Mouse (Mus musculus) right cerebral cortex, postnatal 10 days (tissue): ENCODE measurements at regions not wholly inside any gene's neighbourhood (a gene's known extent, or its start where the extent isn't known, plus 50 kb on each side); places are given as distances from the start of the nearest gene placed in this dataset.

Experiments used
- DNase-seq, 2 experiments: peaks; one replicate each; pipeline ENCODE4 v3.0.0; 2021; ENCODE audit warnings: low spot score in 2 of 2

DNA sequence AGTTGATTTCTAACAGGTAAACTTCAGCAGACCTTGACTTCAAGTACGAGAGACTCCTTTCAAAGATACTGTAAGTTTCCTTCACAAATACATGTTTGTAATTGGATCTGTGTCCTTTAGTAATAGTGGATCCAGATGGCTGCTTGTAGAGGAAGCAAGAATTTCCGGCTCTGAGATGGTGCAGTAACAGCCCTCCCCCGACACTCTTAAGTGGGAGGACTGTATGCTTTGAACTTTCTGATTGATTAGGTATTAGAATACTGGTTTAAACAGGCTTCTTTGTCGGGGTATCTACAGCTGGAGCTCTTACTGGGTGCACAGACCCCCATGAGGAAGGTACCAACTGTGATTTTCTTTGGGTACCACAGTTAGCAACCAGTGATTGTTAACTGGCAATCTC, 355.0 kb upstream of the Cblb start:
- no peak for DNase-seq

DNA sequence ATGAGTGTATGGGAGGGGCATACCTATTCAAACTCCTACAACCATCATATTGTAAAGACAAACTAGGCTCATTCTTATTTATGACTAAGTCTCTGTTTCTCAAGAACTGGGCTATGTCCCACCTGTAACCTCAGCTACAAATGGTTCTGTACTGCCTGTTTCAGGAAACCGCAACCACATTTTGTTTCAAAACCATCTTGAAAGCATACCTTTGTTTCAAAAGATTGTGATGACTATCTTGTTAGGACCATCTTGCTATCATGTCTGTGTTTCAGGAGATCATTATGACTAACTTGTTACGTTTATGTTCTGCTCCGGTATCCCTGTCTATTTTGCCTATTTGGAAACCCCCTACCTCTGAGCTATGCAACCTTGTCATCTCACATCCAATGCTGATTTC, 340.2 kb upstream of the Cblb start:
- DNase-seq: no peak

GRCm38 (mm10) chr16:51705026-51705425, 326.0 kb upstream of the Cblb start:
- no peak for DNase-seq

GRCm38 (mm10) chr16:51718695-51719094, 312.3 kb upstream of the Cblb start:
- DNase-seq: no peak

GRCm38 (mm10) chr16:51719637-51720036, 311.4 kb upstream of the Cblb start:
- no peak for DNase-seq

- no peak for DNase-seq
Observed at GRCm38 (mm10) chr16:51722682-51723081, 308.3 kb upstream of the Cblb start.

- no peak for DNase-seq
Observed at GRCm38 (mm10) chr16:51741875-51742274, 289.1 kb upstream of the Cblb start.

DNA sequence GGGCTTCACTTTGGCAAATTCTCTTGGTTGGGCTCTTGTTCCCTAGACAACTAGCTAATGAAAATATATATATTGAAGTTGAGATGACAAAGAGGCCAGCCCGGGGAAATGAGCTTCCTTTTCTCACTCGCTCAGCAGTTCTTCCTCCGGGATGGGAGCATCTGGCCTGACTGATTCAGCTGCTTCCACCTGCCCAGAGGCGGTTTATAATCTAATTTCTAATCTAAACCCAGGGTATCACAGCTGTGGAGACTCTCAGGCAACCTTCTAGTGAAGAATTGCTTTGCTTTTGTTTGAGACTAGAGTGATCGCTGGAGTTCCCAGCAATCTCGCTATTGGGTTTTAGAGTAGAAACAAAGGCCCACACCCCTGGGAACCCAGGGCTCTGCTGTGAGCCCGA, 279.1 kb upstream of the Cblb start:
- no peak for DNase-seq

DNA sequence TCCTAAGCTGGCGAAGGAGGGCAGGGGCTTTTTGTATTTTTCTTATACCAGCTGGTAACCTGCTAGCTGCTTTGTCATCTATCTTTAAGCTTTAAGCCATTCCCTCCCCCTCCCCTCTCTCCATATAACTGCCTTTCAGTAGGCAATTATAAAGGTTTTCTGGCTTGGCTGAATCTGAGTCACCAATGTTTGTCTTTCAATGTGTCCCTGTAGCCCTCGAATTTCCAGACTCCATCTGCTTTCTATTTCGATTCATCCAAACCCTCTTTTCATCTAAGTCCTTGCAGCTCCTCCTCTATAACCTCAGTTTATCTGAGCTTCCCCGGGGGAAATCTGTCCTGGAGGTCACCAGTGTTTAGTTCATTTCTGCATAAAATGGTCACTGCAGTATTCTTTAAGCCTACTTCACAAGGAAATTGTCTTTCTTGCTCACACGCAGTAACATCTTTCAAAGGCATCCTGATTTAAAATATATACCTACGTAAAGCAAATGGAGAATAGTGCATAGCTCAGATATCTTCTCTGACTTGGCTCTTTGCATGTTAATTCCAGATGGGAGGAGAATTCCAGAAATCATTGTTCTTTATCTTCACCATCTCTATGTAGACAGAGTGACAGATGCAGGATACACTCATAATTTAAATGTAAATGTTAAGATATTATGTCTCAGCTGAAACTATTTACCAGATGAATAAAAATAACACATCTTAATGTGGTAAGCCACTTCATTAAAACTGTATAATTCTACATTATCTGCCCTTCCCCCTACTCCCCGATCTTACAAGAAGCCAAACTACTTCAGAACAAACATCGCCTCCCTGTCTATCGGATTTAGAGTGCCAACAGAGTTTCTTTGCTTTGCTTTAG, 272.4 kb upstream of the Cblb start:
- DNase-seq: no peak

- DNase-seq: peak in 1 of 2 experiments; percentile 28
Observed at GRCm38 (mm10) chr16:51759228-51759647, 271.8 kb upstream of the Cblb start.

- DNase-seq: no peak
Observed at GRCm38 (mm10) chr16:51767556-51767955, 263.5 kb upstream of the Cblb start.

DNA sequence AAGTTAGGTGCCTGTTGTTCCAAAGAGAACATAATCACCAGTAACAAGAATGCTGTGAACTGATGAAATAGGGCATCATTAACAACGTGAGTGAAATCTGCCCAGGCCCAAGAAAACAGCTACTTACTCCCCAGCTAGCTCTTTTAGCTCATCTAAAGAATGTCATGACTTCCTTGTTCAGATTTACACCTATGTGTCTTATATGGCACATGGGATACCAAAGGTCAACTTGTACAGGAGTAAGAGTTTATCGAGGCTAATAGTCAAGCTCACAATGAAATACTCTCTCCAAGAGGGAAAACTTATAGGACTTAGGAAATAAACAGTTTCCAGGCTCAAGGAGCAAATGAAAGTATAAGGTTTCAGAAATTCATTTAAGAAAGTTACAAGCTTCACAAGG, 252.1 kb upstream of the Cblb start:
- no peak for DNase-seq

DNA sequence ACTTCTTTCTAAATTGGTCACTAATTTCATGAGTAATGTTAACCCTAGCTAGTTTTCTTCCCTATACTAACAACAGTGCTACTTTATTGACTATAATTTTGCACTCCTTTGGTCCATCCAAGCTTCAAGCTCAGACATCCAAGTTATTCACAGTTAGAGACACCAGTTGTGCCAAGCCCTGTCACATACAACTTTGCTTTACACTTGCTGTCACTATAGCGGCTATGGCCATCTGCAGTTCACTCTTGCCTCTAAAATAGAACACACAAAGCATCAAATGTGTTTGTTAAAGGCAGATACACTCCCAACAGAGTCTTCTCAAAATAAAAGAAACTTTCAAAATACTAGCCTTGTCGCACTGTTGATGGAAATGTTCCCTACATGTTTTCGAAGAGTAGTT, 236.0 kb upstream of the Cblb start:
- DNase-seq: no peak

DNA sequence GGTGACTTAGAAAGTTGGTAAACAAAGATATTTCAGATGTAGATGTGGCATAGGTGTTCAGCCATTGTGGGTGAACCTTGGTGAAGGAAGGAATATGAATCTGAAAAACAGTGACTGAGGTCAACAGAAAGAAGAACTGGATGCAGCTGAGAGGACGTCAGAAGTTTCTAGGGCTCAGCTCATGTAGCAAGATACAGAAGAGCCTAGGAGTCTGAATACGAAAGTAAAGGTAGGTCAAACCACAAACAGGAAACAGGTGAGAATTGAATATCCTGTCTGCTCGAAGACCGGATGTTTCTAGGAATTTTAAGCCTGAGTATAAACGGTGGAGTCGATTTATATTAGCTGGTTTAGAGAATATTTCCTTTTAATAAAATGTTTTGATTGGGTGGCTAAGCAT, 223.7 kb upstream of the Cblb start:
- no peak for DNase-seq

GRCm38 (mm10) chr16:51809120-51809519, 221.9 kb upstream of the Cblb start:
- no peak for DNase-seq

GRCm38 (mm10) chr16:51811073-51811472, 220.0 kb upstream of the Cblb start:
- DNase-seq: no peak

DNA sequence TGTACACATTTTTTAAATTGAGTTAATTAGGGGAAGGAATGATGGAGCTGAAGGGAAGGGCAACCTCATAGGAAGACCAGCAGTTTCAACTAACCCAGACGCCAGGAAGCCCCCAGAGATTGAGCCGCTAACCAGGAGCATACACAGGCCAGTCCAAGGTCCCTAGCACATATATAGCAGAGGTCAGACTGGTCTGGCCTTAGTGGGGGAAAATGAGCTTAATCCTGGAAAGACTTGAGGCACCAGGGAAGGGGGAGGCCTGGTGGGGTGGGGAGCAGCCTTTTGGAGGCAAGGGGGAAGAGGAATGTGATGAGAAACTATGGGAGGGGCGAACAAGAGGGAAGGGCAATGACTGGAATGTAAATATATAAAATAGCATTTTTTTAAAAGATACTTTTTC, 188.3 kb upstream of the Cblb start:
- no peak for DNase-seq

DNA sequence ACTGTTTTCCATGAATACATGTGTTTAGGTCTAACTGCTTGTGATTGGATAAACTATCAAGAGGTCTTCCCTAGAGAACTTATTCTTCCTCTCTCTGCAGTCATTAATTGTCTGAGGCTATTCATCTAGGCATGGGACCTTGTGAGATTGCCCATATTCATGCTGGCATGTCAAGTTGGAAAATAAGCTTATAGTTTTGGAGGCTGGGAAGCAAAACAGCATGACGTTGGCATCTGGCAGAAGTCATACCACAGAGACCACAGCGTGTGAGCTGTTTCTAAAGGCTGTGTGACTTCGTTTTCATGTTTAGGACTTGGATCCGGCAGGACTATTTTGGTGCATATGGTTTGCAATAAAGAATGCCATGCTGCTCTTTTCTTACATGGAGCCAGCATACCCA, 185.5 kb upstream of the Cblb start:
- DNase-seq: no peak

GRCm38 (mm10) chr16:51880711-51881110, 150.3 kb upstream of the Cblb start:
- no peak for DNase-seq

DNA sequence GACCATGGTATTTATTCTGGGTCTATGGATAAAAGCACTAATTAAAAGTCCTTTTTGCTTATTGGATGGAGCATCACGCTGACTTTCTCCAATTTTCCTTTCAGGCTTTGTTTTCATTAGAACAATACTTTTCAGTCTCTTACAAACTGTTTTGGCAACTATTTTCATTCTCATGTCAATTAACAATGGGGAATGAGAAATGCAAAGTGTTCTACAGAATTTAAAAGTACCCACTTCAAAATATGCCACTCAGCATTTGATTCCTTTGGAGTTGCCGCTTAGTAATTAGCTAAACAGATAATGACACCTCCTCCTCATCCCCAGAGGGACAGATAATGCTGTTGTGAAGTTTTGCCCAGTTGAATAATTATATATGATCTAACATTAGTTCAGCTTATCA, 149.9 kb upstream of the Cblb start:
- no peak for DNase-seq

DNA sequence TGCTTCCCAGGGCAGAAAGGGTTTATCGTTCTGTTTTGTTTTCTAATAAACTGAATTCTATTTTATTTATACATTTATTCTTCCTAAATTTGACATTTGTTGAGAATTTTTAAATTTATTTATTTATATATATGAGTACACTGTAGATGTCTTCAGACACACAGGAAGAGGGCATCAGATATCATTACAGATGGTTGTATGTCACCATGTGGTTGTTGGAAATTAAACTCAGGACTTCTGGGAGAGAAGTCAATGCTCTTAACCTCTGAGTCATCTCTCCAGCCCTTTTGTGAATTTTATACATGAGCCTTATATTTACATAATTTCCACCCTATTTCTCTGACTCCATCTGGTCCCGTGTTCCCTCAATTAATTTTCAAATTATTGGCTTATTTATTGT, 147.2 kb upstream of the Cblb start:
- no peak for DNase-seq

- DNase-seq: no peak
Observed at GRCm38 (mm10) chr16:51887496-51887895, 143.5 kb upstream of the Cblb start.

DNA sequence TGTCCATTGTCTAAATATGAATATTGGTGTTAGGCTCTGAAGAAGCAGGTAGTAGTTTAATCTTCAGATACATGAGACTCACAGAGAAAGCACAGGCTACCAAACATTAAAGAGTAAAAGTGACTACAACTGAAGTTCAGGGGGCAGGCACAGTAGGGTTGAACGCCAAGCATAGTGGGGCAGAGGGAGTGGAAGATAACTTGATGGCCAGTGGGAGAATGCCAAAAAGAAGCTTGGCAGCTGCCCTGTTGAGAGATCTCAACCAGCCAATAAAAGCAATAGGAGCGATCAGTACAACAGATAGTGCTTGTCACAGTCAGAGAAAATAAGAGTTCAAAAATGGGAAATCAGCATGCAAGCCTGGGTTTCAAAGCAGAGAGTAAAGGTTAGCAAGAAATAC, 125.4 kb upstream of the Cblb start:
- DNase-seq: no peak

- no peak for DNase-seq
Observed at GRCm38 (mm10) chr16:51906686-51907085, 124.3 kb upstream of the Cblb start.
